Mouse (Mus musculus): ENCODE results near the gene Zp3. TPM values are rescaled to one million over a fixed set of nuclear protein-coding genes. Genes with fewer than 3 reads are reported as not detected.

Zp3 gene
- polyA plus RNA-seq, 1 experiment: not detected

- 81% methylated on average over 6 of the region's 6 CpGs for WGBS
- H3K4me1 ChIP-seq (ENCODE audit: control insufficient read depth, insufficient read depth, low read length): no peaks in the 10 kb centered on the region; the same call in 1 of the 2 replicates
- H3K27ac ChIP-seq (ENCODE audit: control insufficient read depth, insufficient read depth, low read depth, low read length, poor library complexity): no peak overlapping the region
- no peak for TF ChIP-seq CTCF (IDR thresholded peaks at IDR 0.05; ENCODE audit: control insufficient read depth, insufficient read depth, low read length)
- no peak overlapping the region for H3K4me3 ChIP-seq (replicated peaks; ENCODE audit: control insufficient read depth, low read depth, low read length)
These were observed 21.3 kb downstream of the Zp3 start for GRCm38 (mm10) chr5:136001222-136001621.

DNA sequence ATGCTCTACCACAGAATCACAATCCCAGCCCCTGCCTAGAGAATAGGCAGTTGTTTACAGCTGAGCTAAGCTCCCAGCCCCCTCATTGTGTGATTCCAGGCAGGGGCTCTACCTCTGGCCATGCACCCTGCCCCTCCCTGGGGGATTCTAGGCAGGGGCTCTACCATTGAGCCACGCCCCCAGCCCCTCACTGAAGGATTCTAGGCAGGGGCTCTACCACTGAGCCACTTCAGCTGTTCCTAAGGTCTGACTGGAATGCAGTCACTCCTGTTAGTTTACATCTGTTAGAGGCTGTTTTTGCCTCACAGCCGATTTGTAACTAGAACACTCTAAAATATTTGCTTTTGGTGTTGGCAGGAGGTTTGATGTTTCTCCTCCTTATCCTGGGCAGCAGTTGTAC, 22.4 kb downstream of the Zp3 start:
- no peak overlapping the region for H3K27ac ChIP-seq (ENCODE audit: control insufficient read depth, insufficient read depth, low read depth, low read length, poor library complexity)
- WGBS: 64% methylated on average over 2 of the region's 2 CpGs

DNA sequence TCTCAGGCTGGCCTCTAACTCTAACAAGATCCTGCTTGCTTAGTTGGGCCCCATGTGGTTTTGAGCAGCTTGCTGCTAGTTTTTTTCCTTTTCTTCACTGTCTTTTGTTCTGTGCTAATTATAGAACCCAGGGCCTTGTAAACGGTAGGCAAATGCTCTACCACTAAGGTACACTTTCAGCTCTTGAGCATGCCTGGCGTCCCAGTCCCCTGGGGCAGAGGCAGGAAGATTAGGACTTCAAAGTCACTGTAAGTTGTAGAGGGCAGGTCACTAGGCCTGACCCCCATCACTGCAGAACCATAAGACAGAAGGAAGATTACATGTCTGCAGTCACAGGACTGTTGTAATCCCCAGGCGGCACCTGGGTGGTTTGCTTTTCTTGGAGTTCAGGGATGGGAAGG, 22.9 kb downstream of the Zp3 start:
- no peaks in the 10 kb centered on the region; the same call in 1 of the 2 replicates for H3K4me1 ChIP-seq (ENCODE audit: control insufficient read depth, insufficient read depth, low read length)
- no peak for TF ChIP-seq CTCF (IDR thresholded peaks at IDR 0.05; ENCODE audit: control insufficient read depth, insufficient read depth, low read length)
- WGBS: 54% methylated on average over 3 of the region's 3 CpGs
- no peak overlapping the region for H3K27ac ChIP-seq (ENCODE audit: control insufficient read depth, insufficient read depth, low read depth, low read length, poor library complexity)
- H3K4me3 ChIP-seq (replicated peaks; ENCODE audit: control insufficient read depth, low read depth, low read length): no peak overlapping the region

More for the DNA sequence above, 22.4 kb downstream of the Zp3 start:
- Histone ChIP-seq H3K4me1 (ENCODE audit: control insufficient read depth, insufficient read depth, low read length) (no peaks in the 10 kb centered on the region; the same call in 1 of the 2 replicates), H3K4me3 (replicated peaks; ENCODE audit: control insufficient read depth, low read depth, low read length) (no peak overlapping the region)
- TF ChIP-seq CTCF (IDR thresholded peaks at IDR 0.05; ENCODE audit: control insufficient read depth, insufficient read depth, low read length): no peak
- no peak for TF ChIP-seq POLR2A (IDR thresholded peaks at IDR 0.05; ENCODE audit: borderline replicate concordance, control insufficient read depth, low read depth, low read length)

GRCm38 (mm10) chr5:136004537-136004936, 24.6 kb downstream of the Zp3 start:
- WGBS: 84% methylated on average over 4 of the region's 4 CpGs
- Histone ChIP-seq H3K4me1 (ENCODE audit: control insufficient read depth, insufficient read depth, low read length) (no peaks in the 10 kb centered on the region; the same call in 1 of the 2 replicates), H3K4me3 (replicated peaks; ENCODE audit: control insufficient read depth, low read depth, low read length) (no peak overlapping the region), H3K27ac (ENCODE audit: control insufficient read depth, insufficient read depth, low read depth, low read length, poor library complexity) (no peak overlapping the region)
- no peak for TF ChIP-seq CTCF (IDR thresholded peaks at IDR 0.05; ENCODE audit: control insufficient read depth, insufficient read depth, low read length)
- TF ChIP-seq POLR2A (IDR thresholded peaks at IDR 0.05; ENCODE audit: borderline replicate concordance, control insufficient read depth, low read depth, low read length): no peak

DNA sequence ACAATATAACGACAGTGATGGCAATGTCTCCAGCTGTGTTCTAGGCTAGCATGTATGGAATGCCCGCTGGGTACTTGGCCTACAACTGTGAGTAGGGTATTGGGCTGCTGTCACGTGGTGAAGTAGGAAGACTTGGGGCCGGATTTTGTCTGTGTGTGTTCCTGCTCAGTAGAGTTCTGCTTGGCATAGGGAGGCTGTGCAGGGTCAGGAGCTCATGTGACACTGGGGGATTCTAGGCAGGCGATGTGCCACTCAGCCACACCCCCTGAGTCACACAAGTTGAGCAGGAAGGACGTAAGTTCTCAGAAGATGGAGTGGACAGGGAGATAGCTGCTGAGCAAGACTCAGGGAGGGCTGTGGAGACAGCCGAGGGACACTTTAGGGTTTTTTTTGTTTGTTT, 27.8 kb downstream of the Zp3 start:
- H3K4me3 ChIP-seq (replicated peaks; ENCODE audit: control insufficient read depth, low read depth, low read length): no peak overlapping the region
- WGBS: 60% methylated on average over 7 of the region's 7 CpGs
- H3K4me1 ChIP-seq (ENCODE audit: control insufficient read depth, insufficient read depth, low read length): no peaks in the 10 kb centered on the region
- H3K27ac ChIP-seq (ENCODE audit: control insufficient read depth, insufficient read depth, low read depth, low read length, poor library complexity): no peak overlapping the region
- TF ChIP-seq POLR2A (IDR thresholded peaks at IDR 0.05; ENCODE audit: borderline replicate concordance, control insufficient read depth, low read depth, low read length): no peak
- no peak for TF ChIP-seq CTCF (IDR thresholded peaks at IDR 0.05; ENCODE audit: control insufficient read depth, insufficient read depth, low read length)

DNA sequence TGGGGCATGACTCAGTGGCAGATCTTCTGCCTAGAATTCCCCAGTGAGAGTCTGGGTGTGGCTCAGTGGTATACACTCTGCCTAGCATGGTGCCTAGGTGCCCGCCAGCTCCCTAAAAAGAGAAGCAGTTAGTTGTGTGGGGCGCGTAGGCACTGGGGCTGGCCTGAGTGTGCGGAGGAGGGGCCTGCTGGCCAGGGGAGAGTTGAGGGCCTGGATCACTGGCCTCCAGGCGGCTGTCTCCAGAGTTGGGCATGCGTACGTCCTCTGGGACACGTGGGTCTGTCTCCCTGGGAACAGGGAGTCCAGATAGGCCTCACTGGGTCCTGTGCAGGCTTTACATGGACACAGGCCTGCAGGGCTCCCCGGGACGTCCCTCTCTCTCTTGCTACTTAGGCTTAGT, 35.0 kb downstream of the Zp3 start:
- TF ChIP-seq POLR2A (IDR thresholded peaks at IDR 0.05; ENCODE audit: borderline replicate concordance, control insufficient read depth, low read depth, low read length): no peak
- TF ChIP-seq CTCF (IDR thresholded peaks at IDR 0.05; ENCODE audit: control insufficient read depth, insufficient read depth, low read length): no peak
- no peak overlapping the region; the same call in 1 of the 2 replicates for H3K27ac ChIP-seq (ENCODE audit: control insufficient read depth, insufficient read depth, low read depth, low read length, poor library complexity)
- no peak overlapping the region for H3K4me3 ChIP-seq (replicated peaks; ENCODE audit: control insufficient read depth, low read depth, low read length)
- no peaks in the 10 kb centered on the region for H3K4me1 ChIP-seq (ENCODE audit: control insufficient read depth, insufficient read depth, low read length)
- 83% methylated on average over 10 of the region's 10 CpGs for WGBS

- Histone ChIP-seq H3K27ac (ENCODE audit: control insufficient read depth, insufficient read depth, low read depth, low read length, poor library complexity) (no peak overlapping the region), H3K4me3 (replicated peaks; ENCODE audit: control insufficient read depth, low read depth, low read length) (no peak overlapping the region), H3K4me1 (ENCODE audit: control insufficient read depth, insufficient read depth, low read length) (no peaks in the 10 kb centered on the region)
- WGBS: 83% methylated on average over 10 of the region's 10 CpGs
- TF ChIP-seq POLR2A (IDR thresholded peaks at IDR 0.05; ENCODE audit: borderline replicate concordance, control insufficient read depth, low read depth, low read length): no peak
- no peak for TF ChIP-seq CTCF (IDR thresholded peaks at IDR 0.05; ENCODE audit: control insufficient read depth, insufficient read depth, low read length)
These were observed 35.7 kb downstream of the Zp3 start for GRCm38 (mm10) chr5:136015586-136015985.

GRCm38 (mm10) chr5:136016014-136016876, 36.3 kb downstream of the Zp3 start:
- whole genome bisulfite sequencing: 80% methylated on average over 10 of the region's 10 CpGs
- Histone ChIP-seq H3K4me1 (ENCODE audit: control insufficient read depth, insufficient read depth, low read length) (no peaks in the 10 kb centered on the region), H3K27ac (ENCODE audit: control insufficient read depth, insufficient read depth, low read depth, low read length, poor library complexity) (no peak overlapping the region), H3K4me3 (replicated peaks; ENCODE audit: control insufficient read depth, low read depth, low read length) (no peak overlapping the region)
- TF ChIP-seq POLR2A (IDR thresholded peaks at IDR 0.05; ENCODE audit: borderline replicate concordance, control insufficient read depth, low read depth, low read length): no peak
- TF ChIP-seq CTCF (IDR thresholded peaks at IDR 0.05; ENCODE audit: control insufficient read depth, insufficient read depth, low read length): no peak
